Mouse (Mus musculus) spleen, adult 10 weeks (tissue): Measurements from ENCODE around the gene Ndc80. TPM values are rescaled to one million over a fixed set of nuclear protein-coding genes. Genes with fewer than 3 reads are reported as not detected.

Experiments
- polyA plus RNA-seq: library from polyadenylated mRNA; stranded (reverse); fragments of 350-450 nt; fragmentation: Illumina TruSeq; extraction: RNeasy Lipid Tissue Mini Kit (QIAGEN cat#74804); gene quantifications from one replicate; pipeline ENCODE4 v1.2.3, GENCODE M21; 2015; ENCODE audit warnings: low replicate concordance; ENCODE audit not compliant: insufficient read depth

The Ndc80 gene
- 16.4 TPM for polyA plus RNA-seq

GRCm38 (mm10) chr17:71526711-71527564, at the start of gene Ndc80:
TSS of gene Ndc80 (minus strand) at chr17:71526857.

GRCm38 (mm10) chr17:71551757-71552451, 25.2 kb upstream of the Ndc80 start, which contains the start of gene Spdya:
TSS of gene Spdya (plus strand) at chr17:71552061.

GRCm38 (mm10) chr17:71474762-71475704, 51.6 kb downstream of the Ndc80 start, which contains the start of gene Smchd1:
TSS of gene Smchd1 (minus strand) at chr17:71475343.

GRCm38 (mm10) chr17:71459818-71460217, 66.8 kb downstream of the Ndc80 start, which contains the start of gene Gm4707:
TSS of gene Gm4707 (minus strand) at chr17:71459918.

Other genes with a start within 250 kb of the Ndc80 start
- gene Emilin2, start 214.9 kb downstream of the Ndc80 start, polyA plus RNA-seq: 14.5 TPM
- gene Gm4707, start 66.9 kb downstream of the Ndc80 start, polyA plus RNA-seq: 1.1 TPM
- gene Smchd1, start 51.5 kb downstream of the Ndc80 start, polyA plus RNA-seq: 157 TPM
- gene Spdya, start 25.2 kb upstream of the Ndc80 start, polyA plus RNA-seq: 0.19 TPM
- gene Wdr43, start 89.0 kb upstream of the Ndc80 start, polyA plus RNA-seq: 182 TPM
- gene Togaram2, start 146.4 kb upstream of the Ndc80 start, polyA plus RNA-seq: not detected
- gene Pcare, start 226.0 kb upstream of the Ndc80 start, polyA plus RNA-seq: not detected
- gene Clip4, start 241.6 kb upstream of the Ndc80 start, polyA plus RNA-seq: 0.62 TPM